Mouse (Mus musculus): Measurements from ENCODE around the gene Sema5b. TPM values are rescaled to one million over a fixed set of nuclear protein-coding genes. Genes with fewer than 3 reads are reported as not detected.

The Sema5b gene
- polyA plus RNA-seq, 1 experiment from 2014 or later: 22.4 TPM

- in situ Hi-C loops (cut with MboI; ENCODE audit: low pct_unique_long_range_greater_than_20kb): loop anchor here (25.0 kb wide), 1 partner anchor 523 kb away; no protein-coding TSS in a partner anchor
- no peak for TF ChIP-seq CTCF (IDR thresholded peaks at IDR 0.05)
- H3K27me3 ChIP-seq: peaks cover 28% of the 10 kb centered on the region
- no peak for DNase-seq (ENCODE audit: low read depth, low spot score)
- POLR2A ChIA-PET: no interaction called here
- CTCF ChIA-PET: no interaction called here
- no peak for ATAC-seq
Observed at GRCm38 (mm10) chr16:35660222-35660621, 119.3 kb downstream of the Sema5b start.

DNA sequence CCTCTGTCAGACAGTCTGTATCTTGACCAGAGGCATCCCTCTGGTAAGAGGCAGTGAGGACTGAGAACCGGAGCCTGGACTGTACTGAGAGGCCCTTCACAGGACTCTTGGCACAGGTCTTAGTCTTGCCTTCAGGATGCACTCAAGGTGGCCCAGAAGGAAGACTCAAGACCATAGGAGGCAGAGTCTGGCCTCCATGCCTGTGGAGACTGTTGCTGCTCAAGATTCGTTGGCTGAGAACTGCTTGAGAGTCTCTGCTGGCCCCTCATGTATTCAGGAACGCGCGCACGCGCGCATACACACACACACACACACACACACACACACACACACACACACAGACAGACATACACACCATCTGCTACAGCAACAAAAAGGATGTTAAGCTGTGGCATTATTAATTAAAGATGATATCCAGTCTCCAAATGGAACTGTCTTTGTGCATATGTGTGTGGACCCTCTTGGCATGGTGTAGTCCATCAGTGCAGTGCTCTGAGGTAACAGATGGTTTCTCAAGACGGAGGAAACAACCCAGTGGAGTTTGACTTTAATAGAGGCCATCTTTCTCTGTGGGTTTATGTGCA lies 123.0 kb downstream of the Sema5b start:
- in situ Hi-C loops (cut with MboI; ENCODE audit: low pct_unique_long_range_greater_than_20kb): loop anchor here (25.0 kb wide), 1 partner anchor 527 kb away; no protein-coding TSS in a partner anchor
- ATAC-seq (no peak), DNase-seq (ENCODE audit: low read depth, low spot score) (no peak)
- POLR2A ChIA-PET: no interaction called here
- CTCF ChIA-PET: no interaction called here
- TF ChIP-seq CTCF (IDR thresholded peaks at IDR 0.05): no peak
- peaks cover 16% of the 10 kb centered on the region for H3K27me3 ChIP-seq

- TF ChIP-seq CTCF (IDR thresholded peaks at IDR 0.05): no peak
- in situ Hi-C loops (cut with MboI; ENCODE audit: low pct_unique_long_range_greater_than_20kb): loop anchor here (25.0 kb wide), 1 partner anchor 528 kb away; no protein-coding TSS in a partner anchor
- ChIA-PET CTCF (no interaction called here), POLR2A (interaction anchor here (0.7 kb wide), 2 partner anchors 23 to 49 kb away, joined by 3 to 5 read pairs; no protein-coding TSS in a partner anchor)
- ATAC-seq (no peak), DNase-seq (ENCODE audit: low read depth, low spot score) (no peak)
- peaks cover 11% of the 10 kb centered on the region for H3K27me3 ChIP-seq
Observed at GRCm38 (mm10) chr16:35664847-35665246, 123.9 kb downstream of the Sema5b start.

DNA sequence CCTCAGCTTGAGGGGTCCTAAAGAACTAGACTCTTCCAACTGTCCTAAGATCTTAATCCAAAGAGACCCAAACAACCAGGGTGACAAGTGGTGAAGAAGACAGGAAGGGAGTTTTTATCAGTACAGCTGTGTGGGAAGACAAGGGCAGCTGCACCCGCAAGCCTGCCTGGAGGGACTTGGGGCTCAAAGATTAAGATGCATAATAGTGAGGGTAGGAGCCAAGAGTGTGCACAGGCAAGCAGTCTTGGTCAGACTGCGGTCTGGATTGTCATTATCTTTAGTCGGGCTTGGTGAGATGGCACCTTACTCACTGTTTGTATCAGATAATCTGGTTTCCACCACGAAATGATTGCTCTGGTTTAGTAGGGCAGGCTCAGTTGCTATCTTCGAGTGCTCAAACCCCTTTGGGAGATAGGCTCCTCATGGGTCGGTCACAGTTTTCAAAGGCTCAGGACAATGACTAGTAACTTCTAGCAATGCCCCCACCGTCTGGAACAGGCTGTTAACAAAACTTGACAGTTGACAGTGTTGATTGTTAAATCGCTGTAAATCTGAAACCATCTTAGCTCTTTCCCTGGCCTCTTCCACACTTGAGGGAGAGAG lies 136.7 kb downstream of the Sema5b start:
- ATAC-seq: no peak
- no peak for TF ChIP-seq CTCF (IDR thresholded peaks at IDR 0.05)
- CTCF ChIA-PET: interaction anchor here (1.1 kb wide), 1 partner anchor 14 kb away, joined by 3 read pairs; no protein-coding TSS in a partner anchor
- DNase-seq (ENCODE audit: low read depth, low spot score): no peak
- H3K27me3 ChIP-seq: peaks cover 14% of the 10 kb centered on the region
- POLR2A ChIA-PET: interaction anchor here (0.5 kb wide), 1 partner anchor 11 kb away, joined by 4 read pairs; no protein-coding TSS in a partner anchor
- in situ Hi-C loops (cut with MboI; ENCODE audit: low pct_unique_long_range_greater_than_20kb): no loop called here

DNA sequence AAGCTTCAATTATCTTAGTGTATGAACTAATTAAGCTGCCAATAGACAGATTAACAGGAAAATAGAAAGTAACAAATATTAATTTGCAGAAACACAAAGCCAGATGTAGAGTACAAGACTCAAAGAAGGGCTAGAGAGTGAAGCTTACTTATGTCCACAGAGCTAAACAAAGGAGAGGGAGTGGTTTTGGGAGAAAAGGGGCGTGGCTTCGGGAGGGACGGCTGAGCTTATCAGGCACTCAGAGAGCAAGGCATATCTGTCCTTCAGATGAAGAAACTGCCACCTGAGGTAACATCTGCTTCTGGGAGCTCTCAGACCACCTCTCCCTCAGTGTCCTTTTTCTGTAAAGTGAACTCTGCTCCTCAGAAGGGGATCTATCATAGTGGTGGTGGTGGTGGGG lies 137.5 kb downstream of the Sema5b start:
- ChIA-PET CTCF (interaction anchor here (1.1 to 1.4 kb wide), 2 partner anchors 13 to 51 kb away, joined by 3 read pairs; no protein-coding TSS in a partner anchor), POLR2A (interaction anchor here (0.7 kb wide), 2 partner anchors 18 to 535 kb away, joined by 3 read pairs; no protein-coding TSS in a partner anchor)
- no peak for DNase-seq (ENCODE audit: low read depth, low spot score)
- TF ChIP-seq CTCF (IDR thresholded peaks at IDR 0.05): no peak
- in situ Hi-C loops (cut with MboI; ENCODE audit: low pct_unique_long_range_greater_than_20kb): no loop called here
- peaks cover 15% of the 10 kb centered on the region for H3K27me3 ChIP-seq
- ATAC-seq: no peak

DNA sequence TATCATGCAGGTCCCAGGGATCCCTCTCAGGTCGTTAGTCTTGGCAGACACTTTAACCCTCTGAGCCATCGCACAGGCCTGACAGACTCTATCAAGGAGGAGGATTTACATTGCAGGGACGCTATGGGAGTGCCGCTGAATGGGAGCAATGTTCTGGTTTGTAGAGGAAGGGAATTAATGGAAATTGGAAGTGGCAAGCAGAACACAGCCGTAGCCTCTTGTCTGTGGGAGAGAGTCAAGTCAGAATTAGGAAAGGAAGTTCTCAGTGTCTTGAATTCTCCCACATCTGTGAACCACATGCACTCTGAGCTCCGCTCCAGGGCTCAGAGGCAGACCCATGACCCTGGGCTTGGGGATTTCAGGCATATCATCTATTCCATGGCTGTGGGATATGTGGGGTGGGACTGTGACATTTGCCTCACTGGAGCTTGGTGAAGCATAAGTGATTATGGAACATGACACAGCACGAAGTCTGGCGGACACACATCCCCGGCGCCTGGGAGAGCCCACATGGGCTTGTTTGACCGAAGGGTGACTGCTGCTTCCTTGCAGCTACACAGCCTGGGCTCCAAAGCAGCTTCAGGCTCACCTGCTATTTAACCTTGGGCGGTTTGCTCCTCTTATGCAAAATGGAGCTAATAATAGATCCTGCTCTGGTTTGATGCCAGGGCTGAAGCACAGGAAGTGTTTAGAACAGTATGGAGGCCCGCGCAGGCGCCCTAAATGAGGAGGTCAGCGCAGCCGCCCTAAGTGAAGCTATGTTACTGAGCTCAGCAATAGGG lies 140.6 kb downstream of the Sema5b start:
- DNase-seq (ENCODE audit: low read depth, low spot score) (no peak), ATAC-seq (no peak)

DNA sequence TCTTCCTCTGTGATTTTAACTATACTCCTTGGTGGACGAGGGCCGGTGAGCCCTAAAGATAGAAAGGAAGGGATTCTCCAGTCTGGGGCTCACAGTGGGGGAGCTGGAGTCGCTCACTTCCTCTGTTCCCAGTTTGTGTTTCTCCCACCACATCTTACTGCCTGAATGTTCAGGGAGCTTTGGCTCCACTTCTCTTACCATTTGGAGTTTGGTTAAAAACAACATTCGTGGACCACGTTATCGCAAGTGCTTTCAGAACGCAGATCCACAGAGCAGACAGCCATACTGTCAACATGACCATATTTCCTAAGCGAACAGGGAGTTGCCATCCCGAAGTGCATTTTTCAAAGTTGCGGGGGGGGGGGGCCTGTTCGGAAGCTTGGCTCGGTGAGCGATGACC lies 144.1 kb downstream of the Sema5b start:
- peaks cover 9% of the 10 kb centered on the region for H3K27me3 ChIP-seq
- in situ Hi-C loops (cut with MboI; ENCODE audit: low pct_unique_long_range_greater_than_20kb): no loop called here
- ATAC-seq (no peak), DNase-seq (ENCODE audit: low read depth, low spot score) (no peak)
- CTCF ChIA-PET: no interaction called here
- no peak for TF ChIP-seq CTCF (IDR thresholded peaks at IDR 0.05)
- POLR2A ChIA-PET: interaction anchor here (0.7 kb wide), 1 partner anchor 24 kb away, joined by 3 read pairs; no protein-coding TSS in a partner anchor

More for the DNA sequence above, 140.6 kb downstream of the Sema5b start:
- POLR2A ChIA-PET: no interaction called here
- CTCF ChIA-PET: no interaction called here
- TF ChIP-seq CTCF (IDR thresholded peaks at IDR 0.05): no peak
- in situ Hi-C loops (cut with MboI; ENCODE audit: low pct_unique_long_range_greater_than_20kb): no loop called here
- H3K27me3 ChIP-seq: peaks cover 9% of the 10 kb centered on the region

DNA sequence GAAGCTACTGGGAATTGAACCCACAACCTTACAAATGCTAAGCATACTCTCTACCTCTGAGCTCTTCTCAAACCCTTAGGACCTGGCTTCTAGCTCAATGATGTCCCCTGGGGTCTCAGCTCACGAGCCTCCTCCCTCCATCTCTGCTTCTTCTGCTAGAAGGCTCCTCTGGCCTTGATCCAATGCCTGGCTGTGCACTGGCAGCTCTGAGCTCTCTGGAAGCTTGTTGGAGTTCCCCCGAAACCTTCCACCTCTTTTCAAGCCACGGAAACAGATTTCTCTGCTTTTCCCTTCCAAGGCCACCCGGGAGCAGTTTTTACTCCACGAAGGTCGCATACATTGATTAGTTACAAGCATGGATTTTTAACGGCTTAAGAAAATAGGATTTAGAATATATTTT lies 145.5 kb downstream of the Sema5b start:
- in situ Hi-C loops (cut with MboI; ENCODE audit: low pct_unique_long_range_greater_than_20kb): no loop called here
- CTCF ChIA-PET: no interaction called here
- POLR2A ChIA-PET: no interaction called here
- H3K27me3 ChIP-seq: peaks cover 4% of the 10 kb centered on the region
- TF ChIP-seq CTCF (IDR thresholded peaks at IDR 0.05): no peak
- ATAC-seq (no peak), DNase-seq (ENCODE audit: low read depth, low spot score) (no peak)

DNA sequence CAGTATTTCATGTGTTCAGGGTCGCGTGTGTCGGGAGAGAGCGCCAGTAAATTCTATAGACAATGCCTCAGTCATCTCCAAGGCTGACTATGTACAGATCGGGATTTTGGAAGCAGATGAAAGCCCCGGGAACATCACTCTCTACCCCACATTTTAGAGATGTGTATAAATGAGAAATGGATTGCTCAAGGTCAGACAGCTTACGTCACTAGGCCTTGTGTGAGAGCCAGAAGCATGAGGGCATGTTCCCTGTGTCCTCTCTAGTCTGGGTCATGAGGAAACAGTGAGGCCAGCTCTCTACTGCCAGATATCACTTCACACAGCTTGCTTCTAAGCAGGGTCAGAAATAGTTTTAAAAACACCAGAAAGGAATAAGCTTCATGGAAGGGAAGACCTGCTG lies 150.7 kb downstream of the Sema5b start:
- DNase-seq (ENCODE audit: low read depth, low spot score) (no peak), ATAC-seq (no peak)
- no peaks in the 10 kb centered on the region for H3K27me3 ChIP-seq
- ChIA-PET CTCF (interaction anchor here (0.8 to 2.0 kb wide), 3 partner anchors 13 to 35 kb away, joined by 3 to 6 read pairs (median 3); no protein-coding TSS in a partner anchor), POLR2A (interaction anchor here (1.1 kb wide), 1 partner anchor 52 kb away, joined by 3 read pairs; no protein-coding TSS in a partner anchor)
- in situ Hi-C loops (cut with MboI; ENCODE audit: low pct_unique_long_range_greater_than_20kb): no loop called here
- no peak for TF ChIP-seq CTCF (IDR thresholded peaks at IDR 0.05)

DNA sequence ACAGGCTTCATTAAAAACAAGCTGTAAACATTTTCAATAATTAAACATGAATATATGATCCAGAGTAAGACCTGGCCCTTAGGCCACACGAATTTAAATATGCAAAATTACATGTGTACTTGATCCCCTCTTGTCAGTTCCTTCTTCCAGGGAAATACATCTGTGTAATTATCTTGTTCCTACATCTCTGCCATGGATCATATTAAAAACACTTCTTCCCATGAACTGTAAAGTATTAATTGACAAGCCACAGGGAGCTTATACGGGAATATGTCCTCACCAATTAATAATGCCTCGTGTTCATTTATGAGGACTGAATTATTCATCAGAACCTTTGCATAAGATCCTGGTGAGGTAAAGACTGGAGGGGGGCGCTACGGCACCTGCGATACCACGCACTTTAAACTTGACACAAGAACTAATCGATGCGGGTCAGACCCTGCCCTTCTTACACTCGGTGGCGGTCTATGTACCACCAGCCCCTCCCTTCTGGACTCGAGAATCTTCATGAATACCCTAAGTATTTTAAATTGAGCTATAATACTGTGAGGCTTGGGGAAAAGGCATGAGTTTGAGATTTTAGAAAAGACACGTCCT lies 153.4 kb downstream of the Sema5b start:
- in situ Hi-C loops (cut with MboI; ENCODE audit: low pct_unique_long_range_greater_than_20kb): no loop called here
- TF ChIP-seq CTCF (IDR thresholded peaks at IDR 0.05): no peak

More for the DNA sequence above, 153.4 kb downstream of the Sema5b start:
- ChIA-PET POLR2A (no interaction called here), CTCF (interaction anchor here (1.2 kb wide), 1 partner anchor 11 kb away, joined by 4 read pairs; no protein-coding TSS in a partner anchor)
- DNase-seq (ENCODE audit: low read depth, low spot score) (no peak), ATAC-seq (no peak)
- H3K27me3 ChIP-seq: no peaks in the 10 kb centered on the region

All from Patski (cell line).